ENCODE assay signal across 15 mouse cellular contexts in the genomic region with DNA sequence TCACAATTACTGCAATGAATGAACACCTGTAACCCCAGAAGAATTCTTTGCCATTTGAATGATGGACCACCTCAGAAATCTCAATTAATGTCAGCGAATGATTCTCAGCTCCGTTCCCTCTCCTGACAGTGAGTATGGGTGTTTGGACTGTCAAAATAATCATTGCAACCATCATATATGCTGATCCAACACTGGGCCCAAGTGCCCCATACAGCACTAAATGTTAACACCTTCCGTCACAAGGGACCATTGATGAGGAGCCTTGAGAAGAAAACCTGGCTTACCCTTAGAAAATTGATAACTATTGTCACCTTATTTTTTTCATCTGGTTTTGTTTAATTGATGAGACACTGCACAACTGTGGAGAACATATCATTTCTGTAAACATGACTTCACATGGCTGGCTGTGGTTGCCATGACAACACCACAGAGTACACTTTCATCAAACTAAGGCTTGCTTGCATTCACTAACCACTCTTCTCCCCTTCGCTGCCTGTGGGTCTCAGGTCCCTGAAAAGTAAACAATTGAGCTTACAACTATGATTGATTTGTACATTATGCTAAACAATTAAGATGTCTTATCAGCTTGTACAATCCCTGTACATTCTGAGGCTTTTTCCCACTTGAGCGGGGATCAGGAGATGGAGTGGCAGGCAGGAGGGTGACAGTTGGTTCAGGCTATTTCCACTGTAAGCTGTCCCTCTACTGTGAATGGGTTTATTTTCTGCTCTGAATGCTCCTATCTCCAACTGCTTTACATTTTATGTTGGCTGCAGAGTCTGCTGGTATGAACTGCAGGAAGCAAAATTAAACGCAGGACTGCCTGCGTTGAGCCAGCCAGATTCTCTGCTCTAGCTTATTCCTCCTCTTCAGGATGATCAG.
DNase-seq lines count a peak whose midpoint lies in the region; ATAC-seq lines count a peak whose summit lies in the region.
"Had no signal": no experiment of that assay in that cellular context is flagged by ENCODE, and none has a peak within 500 bp of the region (broad histone marks: within the 10 kb centered on the region; RNA-seq: fewer than 3 reads in every experiment).

No protein-coding gene starts in this region.

- no peaks in the 10 kb centered on the region for H3K27me3 ChIP-seq in hindbrain, embryonic 11.5 days (ENCODE audit: control insufficient read depth, insufficient read depth, low read length)
- H3K27me3 ChIP-seq in hindbrain, embryonic 10.5 days (ENCODE audit: insufficient read depth, poor library complexity, severe bottlenecking): no peaks in the 10 kb centered on the region
- H3K27me3 ChIP-seq: heart, embryonic 13.5 days; liver, embryonic 12.5 days had no signal

- H3K9ac ChIP-seq in hindbrain, embryonic 11.5 days (ENCODE audit: low read depth, low read length): no peak overlapping the region
- H3K9ac ChIP-seq: heart, embryonic 13.5 days; liver, embryonic 12.5 days had no signal

- H3K36me3 ChIP-seq in hindbrain, embryonic 11.5 days (ENCODE audit: control insufficient read depth, insufficient read depth, low read length): no peaks in the 10 kb centered on the region
- H3K36me3 ChIP-seq in hindbrain, embryonic 10.5 days: no peaks in the 10 kb centered on the region
- H3K36me3 ChIP-seq: heart, embryonic 13.5 days; liver, embryonic 12.5 days had no signal

- H3K4me2 ChIP-seq in hindbrain, embryonic 11.5 days (replicated peaks; ENCODE audit: low read depth, low read length): no peak overlapping the region
- H3K4me2 ChIP-seq: heart, embryonic 13.5 days; liver, embryonic 12.5 days had no signal

- ATAC-seq in hindbrain, embryonic 11.5 days (ENCODE audit: low FRiP score): 0 out of 2 replicates have a peak, but pooled peaks have one; percentile 38
- ATAC-seq in megakaryocyte, adult 5-6 weeks (ENCODE audit: poor library complexity, severe bottlenecking): no peak
- ATAC-seq: liver, embryonic 12.5 days had no signal

- no peak overlapping the region for H3K27ac ChIP-seq in hindbrain, embryonic 11.5 days (ENCODE audit: low read depth, low read length)
- H3K27ac ChIP-seq in hindbrain, embryonic 10.5 days: no peak overlapping the region
- H3K27ac ChIP-seq: heart, embryonic 13.5 days; kidney, postnatal 0 days; liver, embryonic 12.5 days had no signal

- no peaks in the 10 kb centered on the region for H3K9me3 ChIP-seq in hindbrain, embryonic 11.5 days (ENCODE audit: control insufficient read depth, low read length)
- H3K9me3 ChIP-seq in hindbrain, embryonic 10.5 days: no peaks in the 10 kb centered on the region
- H3K9me3 ChIP-seq: heart, embryonic 13.5 days; liver, embryonic 12.5 days had no signal

- H3K4me3 ChIP-seq in hindbrain, embryonic 11.5 days (ENCODE audit: low read depth, low read length): no peak overlapping the region
- no peak overlapping the region for H3K4me3 ChIP-seq in hindbrain, embryonic 10.5 days
- H3K4me3 ChIP-seq: heart, embryonic 13.5 days; liver, embryonic 12.5 days had no signal

- WGBS in hindbrain, embryonic 11.5 days: 81% methylated on average over 7 of the region's 7 CpGs
- WGBS in hindbrain, embryonic 10.5 days: 79% methylated on average over 7 of the region's 7 CpGs

- DNase-seq in hindbrain, embryonic 11.5 days (ENCODE audit: low spot score): no peak
- no peak for DNase-seq in hindbrain, embryonic 10.5 days (ENCODE audit: low spot score)
- DNase-seq in right cerebral cortex, adult 2 months (ENCODE audit: low spot score in 2 of 2): peak; percentile 43 to 44
- DNase-seq in right cerebral cortex, postnatal 36 days (ENCODE audit: low spot score in 2 of 2): no peak
- DNase-seq in layer of hippocampus, adult 9-11 months: peak; percentile 46
- no peak for DNase-seq in natural killer cell, adult 2 months (ENCODE audit: low spot score in 2 of 2)
- no peak for DNase-seq in spleen, adult 12 weeks (ENCODE audit: low spot score)
- DNase-seq: cerebellum, adult 2 months; embryo, embryonic 11 days; lung, postnatal 14 days; thymus, adult 2 months had no signal

- no peaks in the 10 kb centered on the region for H3K4me1 ChIP-seq in hindbrain, embryonic 11.5 days (replicated peaks; ENCODE audit: control insufficient read depth, insufficient read depth, low read length)
- 0 out of 2 replicates have a peak, but pooled peaks cover 6% of the 10 kb centered on the region for H3K4me1 ChIP-seq in hindbrain, embryonic 10.5 days (replicated peaks)
- H3K4me1 ChIP-seq: heart, embryonic 13.5 days; liver, embryonic 12.5 days had no signal

Comparison
In these comparisons a context has a peak if more than half of its experiments do, and no peak if none do; other contexts are left out.
1. DNase-seq: peak in right cerebral cortex, adult 2 months (2 of 2) and layer of hippocampus, adult 9-11 months (single experiment); none in hindbrain, embryonic 11.5 days (single experiment), hindbrain, embryonic 10.5 days (single experiment), right cerebral cortex, postnatal 36 days (0 of 2), natural killer cell, adult 2 months (0 of 2) and spleen, adult 12 weeks (single experiment).